Mouse (Mus musculus) testis, adult 10 weeks (tissue): ENCODE results near the gene Lenep. TPM values are rescaled to one million over a fixed set of nuclear protein-coding genes. Genes with fewer than 3 reads are reported as not detected.

Source experiments
- polyA plus RNA-seq: library from polyadenylated mRNA; stranded (reverse); fragments of 350-450 nt; fragmentation: Illumina TruSeq; extraction: RNeasy Lipid Tissue Mini Kit (QIAGEN cat#74804); gene quantifications from one replicate; pipeline ENCODE4 v1.2.3, GENCODE M21; 2014; ENCODE audit warnings: low read depth, low replicate concordance

The Lenep gene
- 0.34 TPM for polyA plus RNA-seq

DNA sequence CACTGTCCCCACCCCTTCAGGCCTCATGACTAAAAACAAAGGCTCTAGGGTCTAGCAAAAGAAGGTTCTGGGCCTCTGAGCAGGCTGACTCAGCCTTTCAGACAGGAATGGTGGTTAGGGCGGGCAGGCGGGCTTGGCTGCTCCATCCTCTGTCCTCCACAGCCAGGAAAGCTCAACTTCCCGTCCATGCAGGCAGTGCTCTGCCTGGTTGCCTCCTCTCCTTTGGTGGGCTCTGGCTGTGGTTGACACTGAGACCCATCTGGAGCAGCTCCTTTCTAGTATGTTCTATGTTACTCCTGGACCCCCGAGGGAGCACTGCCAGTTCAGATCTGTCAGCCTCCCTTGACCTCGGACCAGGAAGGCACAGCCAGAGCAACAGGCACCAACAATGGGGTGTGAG lies at the start of gene Lenep:
Gene Lenep, minus strand, starts transcription at position 101 of the 400 bp plus-strand sequence.

DNA sequence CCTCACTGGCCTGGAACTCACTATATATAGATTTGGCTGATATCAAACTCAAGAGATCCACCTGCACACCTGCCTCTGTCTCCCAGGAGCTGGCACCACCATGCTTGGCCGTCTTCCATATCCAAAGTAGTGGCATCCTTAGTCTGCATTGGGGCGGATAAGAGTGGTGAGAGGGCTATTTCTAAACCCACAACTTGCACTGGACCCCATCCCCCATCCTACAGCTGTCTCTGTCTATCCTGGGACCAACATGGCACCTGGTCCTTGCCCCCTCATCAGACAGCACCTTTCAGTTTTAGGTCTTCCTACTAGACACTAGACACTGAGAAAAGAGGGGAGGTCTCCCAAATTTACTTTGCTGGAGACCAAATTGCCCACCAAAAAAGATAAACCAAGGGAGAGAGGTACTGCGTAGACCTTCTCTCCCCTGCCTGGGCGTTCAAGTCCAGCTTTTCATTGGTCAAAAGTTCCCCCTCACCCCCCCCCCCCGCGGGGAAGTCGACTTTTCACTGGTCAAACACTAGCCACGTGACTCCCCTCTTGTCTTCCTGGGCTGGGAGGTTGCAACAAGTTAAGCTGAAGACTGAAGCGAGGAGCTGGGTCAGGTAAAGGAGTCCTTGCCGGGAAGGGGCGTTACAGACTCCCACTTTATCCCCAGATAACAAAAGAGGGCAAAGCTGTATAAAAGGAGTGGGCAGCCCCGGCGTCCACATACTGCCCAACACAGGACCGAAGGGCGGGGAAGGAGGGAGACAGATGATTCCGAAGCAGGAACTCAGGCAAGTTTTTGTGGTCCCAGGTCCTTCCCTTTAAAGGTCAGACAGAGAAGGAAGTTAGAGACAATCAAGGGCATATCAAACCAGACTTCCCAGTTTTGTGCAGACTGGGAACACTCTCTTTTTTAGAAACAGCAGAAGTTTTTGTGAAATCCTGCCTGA lies 33.9 kb upstream of the Lenep start, which contains the start of gene Pbxip1:
Gene Pbxip1, plus strand, starts transcription at position 531 of the 938 bp plus-strand sequence.

GRCm38 (mm10) chr3:89430171-89431159 lies 27.9 kb upstream of the Lenep start, which contains the start of gene Pygo2:
Pygo2 (plus strand) TSS chr3:89430214.

GRCm38 (mm10) chr3:89418170-89418860 lies 15.7 kb upstream of the Lenep start, which contains the start of the genes Cks1b and Shc1:
Cks1b (minus strand) TSS chr3:89418383.
Shc1 (plus strand) TSS chr3:89418443.

DNA sequence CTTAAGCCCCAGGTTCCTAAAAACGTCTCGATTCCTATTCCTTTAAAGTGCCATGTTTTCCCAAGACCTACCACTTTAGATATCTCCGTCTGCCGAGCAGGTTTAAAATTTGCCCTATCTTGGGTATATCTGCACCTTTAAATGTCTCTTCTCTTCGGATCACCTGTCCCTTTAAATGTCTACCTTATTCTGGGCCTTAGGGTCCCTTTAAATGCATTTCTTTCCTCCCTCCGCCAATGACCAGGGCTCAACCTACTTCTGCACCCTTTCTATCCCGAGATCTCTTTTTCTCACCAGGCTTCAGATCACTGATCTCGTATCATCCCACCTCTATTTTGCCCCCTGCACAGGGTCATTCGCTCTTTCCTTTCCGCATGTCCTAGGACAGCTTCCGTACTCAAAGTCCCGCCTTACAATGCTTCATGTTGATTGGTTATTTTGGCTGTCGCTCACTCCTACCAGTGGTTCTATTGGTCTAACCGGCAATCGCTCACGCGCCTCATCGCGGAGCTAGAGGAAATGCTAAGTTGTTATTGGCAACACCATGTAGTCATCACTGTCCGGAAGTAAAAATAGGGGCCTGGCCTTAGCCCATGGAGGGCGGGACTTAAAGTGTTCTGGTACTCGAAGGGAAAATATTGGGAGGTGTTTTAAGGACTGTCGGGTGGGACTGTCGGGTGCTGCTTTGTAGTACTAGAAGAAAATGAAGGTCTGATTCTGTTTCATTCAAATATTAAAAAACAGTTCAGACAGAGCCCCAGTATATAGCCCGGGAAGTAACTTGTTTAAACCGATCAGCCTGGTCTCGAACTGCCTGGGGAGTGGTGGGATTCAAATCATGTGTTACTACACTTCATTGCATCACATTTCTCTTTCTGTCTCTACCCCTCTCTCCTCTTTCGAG lies 9.1 kb upstream of the Lenep start, which contains the start of gene Flad1:
Gene Flad1, minus strand, starts transcription at position 381 of the 904 bp plus-strand sequence.

GRCm38 (mm10) chr3:89394006-89394893 lies 8.3 kb downstream of the Lenep start, which contains the start of gene Zbtb7b:
Zbtb7b (minus strand) TSS chr3:89394776.

GRCm38 (mm10) chr3:89365153-89365485 lies 37.5 kb downstream of the Lenep start, which contains the start of gene Dcst1:
Dcst1 (minus strand) TSS chr3:89365253.

DNA sequence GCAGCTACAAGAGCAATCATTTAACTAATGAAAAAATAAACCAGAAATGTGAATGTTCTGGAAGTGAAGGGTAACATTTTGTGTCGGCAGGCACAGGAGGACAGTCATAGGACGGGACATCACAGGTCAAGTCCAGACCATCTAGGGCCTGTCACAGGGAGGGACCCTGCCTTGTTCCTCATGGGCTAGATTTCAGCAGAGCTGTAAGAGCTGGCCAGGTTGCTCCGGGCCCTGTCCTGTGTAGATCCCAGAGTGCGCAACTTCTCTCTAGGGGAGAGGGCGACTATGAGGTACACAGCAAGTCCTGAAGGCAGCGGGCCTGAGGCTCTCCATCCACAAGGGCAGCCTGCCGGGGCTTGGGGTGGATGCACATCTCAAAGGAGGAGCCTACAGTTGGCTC lies 40.9 kb downstream of the Lenep start, which contains the start of gene Dcst2:
Gene Dcst2, plus strand, starts transcription at position 301 of the 400 bp plus-strand sequence.

Other genes starting within 250 kb of the Lenep start
- 0.08 TPM for gene Hcn3, start 242.6 kb downstream of the Lenep start, polyA plus RNA-seq
- 13.5 TPM for gene Clk2, start 238.0 kb downstream of the Lenep start, polyA plus RNA-seq
- gene Scamp3, start 225.3 kb downstream of the Lenep start, polyA plus RNA-seq = 8.3 TPM
- gene Fam189b, start 219.7 kb downstream of the Lenep start, polyA plus RNA-seq = not detected
- gene Gba, start 199.9 kb downstream of the Lenep start, polyA plus RNA-seq = 4.8 TPM
- 3.4 TPM for gene Thbs3, start 187.6 kb downstream of the Lenep start, polyA plus RNA-seq
- 187 TPM for gene Mtx1, start 175.7 kb downstream of the Lenep start, polyA plus RNA-seq
- gene Muc1, start 173.7 kb downstream of the Lenep start, polyA plus RNA-seq = 11.6 TPM
- 13.6 TPM for gene Krtcap2, start 156.8 kb downstream of the Lenep start, polyA plus RNA-seq
- 0.98 TPM for gene Trim46, start 156.5 kb downstream of the Lenep start, polyA plus RNA-seq
- gene Dpm3, start 143.4 kb downstream of the Lenep start, polyA plus RNA-seq = not detected
- 1.1 TPM for gene Slc50a1, start 132.2 kb downstream of the Lenep start, polyA plus RNA-seq
- not detected for gene Efna1, start 121.7 kb downstream of the Lenep start, polyA plus RNA-seq
- 0.11 TPM for gene Efna3, start 79.8 kb downstream of the Lenep start, polyA plus RNA-seq
- not detected for gene Efna4, start 64.8 kb downstream of the Lenep start, polyA plus RNA-seq
- gene Adam15, start 52.8 kb downstream of the Lenep start, polyA plus RNA-seq = 3.3 TPM
- gene Dcst2, start 40.8 kb downstream of the Lenep start, polyA plus RNA-seq = 6.5 TPM
- 25.0 TPM for gene Dcst1, start 37.5 kb downstream of the Lenep start, polyA plus RNA-seq
- gene Zbtb7b, start 8.0 kb downstream of the Lenep start, polyA plus RNA-seq = 0.24 TPM
- 1.8 TPM for gene Flad1, start 9.1 kb upstream of the Lenep start, polyA plus RNA-seq
- gene Cks1b, start 15.6 kb upstream of the Lenep start, polyA plus RNA-seq = 4.7 TPM
- gene Shc1, start 15.7 kb upstream of the Lenep start, polyA plus RNA-seq = 6.5 TPM
- gene Pygo2, start 27.4 kb upstream of the Lenep start, polyA plus RNA-seq = 5.7 TPM
- 2.1 TPM for gene Pbxip1, start 33.9 kb upstream of the Lenep start, polyA plus RNA-seq
- gene Pmvk, start 51.7 kb upstream of the Lenep start, polyA plus RNA-seq = 1.1 TPM
- gene Kcnn3, start 117.4 kb upstream of the Lenep start, polyA plus RNA-seq = 0.90 TPM